Mouse (Mus musculus): Measurements from ENCODE around the gene Atad3a.
"Not testable (repeated sequence)": the region's sequence is repeated elsewhere in the genome, so short reads cannot be mapped to it uniquely, and the experiment has no call there.

The Atad3a gene

DNA sequence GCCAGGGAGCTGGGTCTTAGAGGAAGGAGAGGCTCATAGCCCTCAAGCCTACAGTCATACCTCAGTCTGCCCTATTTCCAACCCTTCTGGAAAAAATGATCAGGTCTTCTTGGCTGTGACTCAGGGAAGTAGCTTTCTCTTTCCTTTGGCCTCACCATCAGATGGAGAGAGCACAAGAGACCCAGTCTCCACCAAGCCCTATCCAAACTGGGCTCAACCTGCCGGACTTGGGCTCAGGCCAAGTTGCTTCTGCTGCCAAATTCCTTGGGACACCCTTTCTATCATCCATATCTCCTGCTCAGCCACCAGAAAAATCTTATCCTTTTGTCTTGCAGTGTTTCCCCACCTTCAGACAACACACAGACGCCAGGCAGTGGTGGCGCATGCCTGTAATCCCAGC lies 15.0 kb upstream of the Atad3a start:
- DNase-seq (ENCODE audit: inconsistent age in 2 of 2, low spot score in 1 of 2) = peak; percentile 53 to 73

DNA sequence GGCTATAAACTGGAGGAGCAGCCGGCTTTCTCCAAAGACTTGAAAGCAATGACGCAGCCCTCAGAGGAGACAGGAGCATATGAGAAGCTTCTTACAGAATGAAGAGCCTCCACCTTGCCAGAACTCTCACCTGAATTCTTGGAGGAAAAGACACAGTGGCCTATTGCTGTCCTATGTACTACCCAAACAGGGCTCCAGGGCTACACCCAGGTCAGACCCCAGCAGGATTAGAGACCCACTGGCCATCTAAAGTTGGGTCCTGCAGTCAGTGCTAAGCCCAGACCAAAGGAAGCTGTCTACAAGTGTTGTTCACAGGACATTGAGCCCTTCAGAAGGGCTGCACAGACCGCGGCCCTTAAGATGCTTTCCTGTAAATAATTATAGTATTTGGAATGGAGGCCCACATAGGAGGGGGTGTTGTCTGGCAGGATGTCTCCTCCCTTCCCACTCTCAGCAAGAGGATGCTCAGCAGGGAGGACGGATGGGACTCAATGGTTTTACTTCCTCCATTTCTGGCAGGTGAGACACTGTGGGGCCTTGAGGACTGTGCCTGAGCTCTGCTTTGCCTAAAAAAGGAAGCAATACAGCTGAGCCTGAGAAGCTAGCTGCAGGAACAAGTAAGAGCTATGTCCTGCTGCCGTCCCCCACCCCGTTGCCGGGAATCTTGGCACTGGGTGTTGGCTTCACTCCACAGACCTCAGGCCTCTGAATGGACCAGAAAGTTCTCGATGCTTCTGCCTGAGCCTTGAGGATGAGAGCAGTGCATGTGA lies 14.3 kb upstream of the Atad3a start:
- DNase-seq (ENCODE audit: inconsistent age in 2 of 2, low spot score in 1 of 2) = peak; percentile 71 to 74

DNA sequence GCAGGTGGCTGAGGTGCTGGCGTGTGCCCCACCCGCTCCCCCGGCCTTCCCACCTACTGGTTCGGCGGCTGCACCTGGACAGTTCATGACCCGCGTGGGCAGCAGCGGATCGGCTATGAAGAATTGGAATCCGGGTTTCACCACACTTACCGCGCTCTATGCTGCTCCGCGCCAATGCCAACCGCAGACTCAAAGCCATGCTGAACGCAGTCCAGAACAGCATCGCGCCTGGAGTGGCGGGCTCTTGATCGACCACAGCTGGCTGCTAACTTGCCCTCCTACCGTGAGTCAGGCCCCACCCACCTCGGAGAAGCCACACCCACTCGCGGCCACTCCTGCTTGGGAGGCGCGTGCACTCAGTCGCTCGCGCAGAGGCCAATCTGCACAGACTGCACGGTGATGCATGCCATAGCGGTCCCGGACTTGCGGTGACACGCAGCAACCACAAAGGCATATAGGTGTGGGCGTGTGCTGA lies 13.4 kb upstream of the Atad3a start, which contains the start of gene Vwa1:
TSS of gene Vwa1 (minus strand) at position 419 of the 475 bp plus-strand sequence.
- peak; percentile 91 to 96 for DNase-seq (ENCODE audit: inconsistent age in 2 of 2, low spot score in 1 of 2)

DNA sequence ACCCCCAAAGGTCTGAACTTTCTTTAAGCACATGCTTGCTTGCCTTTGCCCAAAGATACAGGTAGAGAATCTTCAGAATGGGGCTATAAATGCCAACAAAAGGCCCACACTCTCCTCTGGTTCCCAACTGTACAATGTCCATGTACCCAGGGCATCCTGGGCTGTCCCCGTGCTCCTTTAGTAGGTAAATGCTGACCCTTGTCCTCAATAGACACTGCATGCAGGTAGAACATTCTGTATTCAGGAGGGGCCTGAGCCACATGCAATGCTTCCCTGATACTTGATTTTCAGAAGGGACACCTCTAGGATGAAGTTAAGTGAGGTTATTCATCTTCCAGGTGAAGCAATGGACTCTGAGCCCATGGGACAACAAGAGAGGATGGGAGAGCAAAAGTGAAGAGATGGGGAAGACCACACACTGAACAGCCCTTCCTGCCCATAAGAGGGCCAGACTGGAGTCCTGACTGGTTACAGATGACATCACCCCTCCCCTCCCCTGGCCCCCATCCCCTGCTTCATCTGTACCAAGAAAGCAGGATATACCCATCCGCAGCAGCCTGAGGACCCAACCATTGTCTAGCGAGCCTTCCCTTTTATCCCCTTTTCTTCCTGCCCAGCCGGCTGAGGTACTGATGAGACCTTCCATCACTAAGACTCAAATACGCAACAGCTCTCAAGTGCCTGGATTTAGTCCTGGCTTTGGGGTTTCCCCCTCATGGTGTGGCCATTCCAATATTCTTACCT lies 12.6 kb upstream of the Atad3a start:
- DNase-seq (ENCODE audit: inconsistent age in 2 of 2, low spot score in 1 of 2) = no peak

DNA sequence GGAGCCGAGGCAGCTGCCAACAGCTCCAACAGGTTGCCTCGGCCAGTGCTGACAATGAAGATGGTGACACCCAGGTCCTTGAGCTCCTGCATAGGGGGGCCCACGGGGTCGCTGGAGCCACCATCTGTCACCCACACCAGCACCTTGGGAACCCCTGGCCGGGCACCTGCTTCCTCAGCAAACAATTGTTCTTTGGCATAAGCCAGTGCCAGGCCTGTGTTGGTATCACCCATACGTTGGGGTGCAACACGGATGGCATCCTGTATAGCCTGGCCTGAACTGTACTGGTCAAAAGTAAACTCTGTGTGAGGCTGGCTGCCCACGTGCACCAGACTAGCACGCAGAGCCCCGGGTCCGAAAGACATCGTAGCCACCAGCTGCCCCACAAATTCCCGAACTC lies 11.9 kb upstream of the Atad3a start:
- DNase-seq (ENCODE audit: inconsistent age in 2 of 2, low spot score in 1 of 2) = no peak

DNA sequence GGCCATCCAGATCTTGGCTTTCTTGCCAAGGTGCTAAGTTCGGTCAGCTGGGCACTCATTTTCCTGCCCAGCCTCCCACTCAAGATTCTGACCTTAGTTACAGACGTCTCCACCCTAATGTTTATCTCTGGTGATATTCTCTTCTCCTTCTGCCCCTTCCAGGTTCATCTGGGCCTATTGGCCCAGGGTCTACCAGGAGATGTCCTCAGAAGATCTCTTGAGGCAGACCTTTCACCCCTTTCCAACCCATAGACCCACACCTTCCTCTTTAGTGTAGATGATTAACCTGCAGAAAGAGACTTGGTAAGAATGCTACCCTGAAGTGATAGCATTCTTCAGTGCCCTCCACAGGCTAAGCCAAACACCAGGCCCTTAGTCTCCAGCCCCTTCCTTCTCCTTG lies 10.8 kb upstream of the Atad3a start:
- no peak for DNase-seq (ENCODE audit: inconsistent age in 2 of 2, low spot score in 1 of 2)

DNA sequence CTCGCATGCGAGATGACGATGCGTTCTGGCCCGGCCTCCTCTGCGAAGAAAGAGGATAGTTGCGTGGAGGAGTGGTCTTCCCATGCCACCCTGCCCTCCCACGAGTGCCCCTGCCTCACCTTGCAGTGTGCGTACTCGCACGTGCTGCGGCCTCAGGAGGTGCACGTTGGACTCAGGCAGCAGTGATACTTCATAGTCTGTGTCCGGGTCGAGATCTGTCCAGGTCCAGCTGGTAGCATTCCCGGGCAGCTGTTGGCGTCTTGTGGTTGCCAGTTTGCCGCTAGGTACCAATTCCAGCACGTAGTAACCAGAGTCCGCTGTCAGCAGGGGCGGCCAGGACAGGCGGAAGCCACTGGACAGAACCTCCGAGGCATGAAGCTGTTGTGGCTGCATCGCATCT lies 9.7 kb upstream of the Atad3a start:
- no peak for DNase-seq (ENCODE audit: inconsistent age in 2 of 2, low spot score in 1 of 2)

DNA sequence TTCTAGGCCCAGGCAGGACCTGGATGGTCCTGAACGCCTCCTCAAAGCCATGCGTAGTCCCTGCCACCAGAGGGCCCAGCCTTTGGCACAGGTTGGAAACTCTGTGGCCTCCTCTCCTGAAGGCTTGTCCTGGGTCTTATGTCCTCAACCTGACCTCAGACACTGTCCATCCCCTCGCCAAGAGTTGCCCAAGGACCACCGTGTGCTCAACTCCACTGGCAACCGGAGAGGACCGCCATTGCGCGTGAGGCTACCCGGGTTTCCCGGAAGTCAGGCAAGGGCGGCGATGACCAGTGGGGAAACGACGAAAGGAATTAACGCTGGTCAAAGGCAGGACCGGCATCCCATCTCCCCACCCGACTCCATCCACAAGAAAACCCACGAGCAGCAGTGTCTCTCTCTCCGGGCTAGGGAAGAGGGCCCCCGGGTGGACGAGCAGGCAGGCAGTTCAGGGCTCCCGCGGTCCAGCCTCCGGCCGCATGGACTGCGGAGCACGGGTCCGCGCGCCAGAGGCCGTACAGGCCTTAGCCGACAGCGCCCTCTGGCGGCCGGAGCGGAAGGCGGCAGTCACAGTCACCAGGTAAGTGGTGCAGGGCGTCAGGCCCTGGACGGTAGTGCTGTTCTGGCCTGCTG lies 9.1 kb upstream of the Atad3a start:
- peak; percentile 92 to 97 for DNase-seq (ENCODE audit: inconsistent age in 2 of 2, low spot score in 1 of 2)

DNA sequence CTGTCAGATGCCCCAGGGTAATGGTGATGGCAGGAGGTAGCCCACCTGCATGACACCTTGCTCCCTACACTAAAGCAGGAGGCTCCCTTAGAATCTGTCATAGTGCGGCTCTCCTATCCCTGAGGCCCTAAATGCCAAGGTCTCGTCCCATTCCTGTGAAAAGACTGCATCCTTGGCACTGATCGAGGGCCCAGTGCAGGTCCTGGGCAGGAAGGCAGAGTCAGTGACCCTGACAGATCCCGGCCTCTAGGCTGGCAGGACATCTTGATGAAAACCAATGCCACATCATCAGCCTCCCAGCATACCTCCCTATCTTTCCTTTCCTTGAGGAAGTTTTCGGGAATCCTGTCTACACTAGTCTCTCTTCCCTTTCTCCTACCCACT lies 8.6 kb upstream of the Atad3a start:
- DNase-seq (ENCODE audit: inconsistent age in 2 of 2, low spot score in 1 of 2) = peak in 1 of 2 experiments; percentile 71

DNA sequence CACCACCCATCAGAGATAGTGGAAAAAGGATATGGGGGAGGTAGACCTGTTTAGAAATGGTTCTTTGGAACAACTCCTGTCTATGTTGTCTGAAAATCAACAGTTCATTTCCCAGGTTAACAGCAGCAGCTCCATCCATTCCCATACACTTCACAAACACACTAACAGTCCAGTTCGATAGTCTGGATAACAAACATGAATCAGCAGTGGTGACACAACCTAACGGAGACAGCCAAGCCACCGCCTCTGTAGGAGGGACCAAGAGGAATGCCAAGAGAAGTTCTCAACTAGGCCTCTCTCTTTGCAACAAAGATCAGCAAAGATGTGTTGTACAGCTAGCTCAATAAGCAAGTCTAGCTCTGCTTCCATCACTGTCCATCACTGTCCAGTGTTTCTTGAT lies 1.5 kb upstream of the Atad3a start:
- DNase-seq (ENCODE audit: inconsistent age in 2 of 2, low spot score in 1 of 2) = peak; percentile 50 to 77

DNA sequence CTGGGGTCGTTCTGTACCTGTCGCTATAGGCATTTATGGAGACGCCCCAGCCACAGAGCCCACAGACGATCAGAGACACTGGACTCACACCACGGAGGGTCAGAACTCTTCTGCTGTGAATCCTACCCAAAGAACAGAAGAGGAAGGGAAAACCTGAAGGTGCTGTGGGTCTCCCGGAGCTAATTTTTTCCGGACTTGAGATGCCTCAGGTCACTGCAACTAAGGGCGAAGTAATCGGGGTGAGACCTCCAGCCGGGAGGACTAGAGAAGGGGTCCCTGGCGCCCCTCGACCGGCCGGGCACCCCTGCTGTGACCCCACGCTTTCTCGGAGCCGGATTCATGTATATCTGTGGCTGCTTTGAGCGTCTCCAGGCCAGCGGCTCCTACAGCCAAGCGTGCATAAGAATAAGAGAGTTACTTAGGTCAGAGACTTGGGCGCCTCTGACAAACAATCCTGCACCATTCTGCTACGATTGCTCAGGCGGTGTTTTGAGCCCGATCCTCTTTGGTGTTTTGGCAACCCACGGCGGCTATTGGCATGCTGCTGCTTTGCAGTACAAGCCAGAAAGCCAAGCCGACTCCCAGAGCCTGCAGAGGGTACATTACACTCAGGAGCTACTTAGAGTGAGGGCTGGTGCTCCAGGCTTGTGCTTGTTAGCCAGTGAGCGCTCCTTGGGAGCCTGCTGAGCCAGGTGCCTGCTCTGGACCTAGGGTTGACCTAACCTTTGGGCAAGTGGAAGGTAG lies 635 bp upstream of the Atad3a start:
- DNase-seq (ENCODE audit: inconsistent age in 2 of 2, low spot score in 1 of 2) = peak in 1 of 2 experiments; percentile 74

DNA sequence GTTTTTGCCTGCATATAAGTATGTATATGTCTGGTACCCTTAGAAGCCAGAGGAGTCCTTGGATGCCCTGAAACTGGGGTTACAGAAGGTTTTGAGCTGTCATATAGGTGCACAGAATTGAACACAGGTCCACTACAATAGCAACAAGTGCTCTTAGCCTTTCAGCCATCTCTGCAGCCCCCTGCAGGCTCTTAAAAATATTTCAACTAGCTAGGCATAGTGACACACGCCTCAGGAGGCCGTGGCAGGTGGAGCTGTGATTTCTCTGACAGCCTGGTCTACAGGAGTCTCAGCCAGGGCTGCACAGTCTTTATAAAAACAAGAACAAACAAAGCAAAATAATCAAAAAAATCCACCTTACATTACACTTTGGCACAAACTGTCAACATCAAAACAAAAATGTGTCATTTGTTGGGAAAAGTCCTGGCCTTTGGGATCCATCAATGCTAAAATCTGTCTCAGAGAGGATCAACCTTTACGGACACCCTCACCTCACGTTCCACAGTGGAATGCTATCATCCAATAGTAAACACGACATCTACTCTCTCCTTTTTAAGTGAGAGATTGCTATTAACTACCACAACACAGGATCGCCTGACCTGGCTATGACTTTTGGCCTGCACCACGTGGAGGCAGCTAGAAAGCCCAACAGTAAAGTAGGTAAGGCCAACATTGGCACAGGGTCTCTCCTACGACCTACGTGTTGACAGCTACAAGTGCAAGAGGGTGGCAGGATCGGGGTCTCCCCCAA lies 856 bp downstream of the Atad3a start:
- DNase-seq (ENCODE audit: inconsistent age in 2 of 2, low spot score in 1 of 2) = peak in 1 of 2 experiments; percentile 65

DNA sequence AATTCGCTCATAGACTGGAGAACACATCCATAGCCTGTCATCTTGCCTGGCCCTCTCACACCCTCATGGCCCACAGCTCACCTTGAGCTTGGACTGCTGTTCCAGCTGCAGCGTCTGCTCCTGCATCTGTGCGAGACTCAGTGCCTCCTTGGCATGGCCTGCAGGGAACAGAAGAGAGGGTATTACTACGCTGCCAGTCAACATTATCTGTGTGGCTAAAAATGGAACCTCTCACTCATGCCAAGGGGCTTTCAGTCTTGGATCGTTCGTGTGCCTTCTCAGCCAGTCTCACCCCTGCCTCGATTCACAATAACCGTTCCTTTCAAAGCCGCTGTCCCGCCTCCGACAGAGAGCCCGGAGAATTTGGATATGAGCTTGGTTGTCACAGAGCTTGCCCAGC lies 3.9 kb downstream of the Atad3a start:
- peak in 1 of 2 experiments; percentile 16 for DNase-seq (ENCODE audit: inconsistent age in 2 of 2, low spot score in 1 of 2)

DNA sequence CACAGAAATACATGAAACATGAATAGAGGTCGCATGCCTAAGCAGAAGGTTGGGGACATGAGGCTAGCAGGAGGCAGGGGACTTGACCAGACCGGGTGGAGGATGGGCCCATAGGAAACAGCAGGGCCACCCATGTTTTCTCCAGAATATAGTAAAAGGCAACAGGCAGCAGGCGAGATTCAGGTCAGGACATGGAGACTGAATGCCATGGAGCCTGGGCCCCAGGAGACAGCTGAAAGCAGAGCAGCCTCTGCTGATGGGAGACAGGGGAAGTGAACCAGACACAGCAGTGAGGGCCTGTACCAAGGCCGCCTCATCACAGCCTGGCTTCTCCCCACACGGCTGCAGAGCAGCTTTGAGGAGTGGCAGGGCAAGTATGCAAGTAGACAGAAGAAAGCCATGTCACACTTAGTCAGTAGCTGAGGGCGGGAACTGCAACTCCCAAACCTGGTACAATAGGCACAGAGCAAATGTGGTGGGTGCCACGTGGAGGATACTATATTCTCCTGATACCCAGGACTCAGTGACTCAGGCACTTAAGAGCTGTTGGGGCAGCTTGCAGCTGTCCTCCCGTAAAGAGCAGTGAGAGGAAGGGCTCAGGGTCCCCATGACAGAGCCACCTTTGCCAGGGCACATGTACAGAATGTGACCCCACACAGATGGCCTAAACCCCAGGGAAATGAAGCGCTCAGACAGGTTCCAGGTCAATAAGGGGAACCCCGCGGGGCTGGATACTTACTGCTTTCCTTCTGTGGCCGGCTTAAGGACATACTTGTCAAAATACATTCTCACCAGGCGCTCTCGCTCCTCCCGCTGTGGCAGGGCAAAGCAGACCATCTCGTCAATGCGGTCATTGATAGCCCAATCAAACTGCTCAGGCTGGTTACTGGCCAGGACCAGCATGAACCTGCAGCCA lies 14.1 kb downstream of the Atad3a start:
- DNase-seq (ENCODE audit: inconsistent age in 2 of 2, low spot score in 1 of 2) = peak in 1 of 2 experiments; percentile 23

DNA sequence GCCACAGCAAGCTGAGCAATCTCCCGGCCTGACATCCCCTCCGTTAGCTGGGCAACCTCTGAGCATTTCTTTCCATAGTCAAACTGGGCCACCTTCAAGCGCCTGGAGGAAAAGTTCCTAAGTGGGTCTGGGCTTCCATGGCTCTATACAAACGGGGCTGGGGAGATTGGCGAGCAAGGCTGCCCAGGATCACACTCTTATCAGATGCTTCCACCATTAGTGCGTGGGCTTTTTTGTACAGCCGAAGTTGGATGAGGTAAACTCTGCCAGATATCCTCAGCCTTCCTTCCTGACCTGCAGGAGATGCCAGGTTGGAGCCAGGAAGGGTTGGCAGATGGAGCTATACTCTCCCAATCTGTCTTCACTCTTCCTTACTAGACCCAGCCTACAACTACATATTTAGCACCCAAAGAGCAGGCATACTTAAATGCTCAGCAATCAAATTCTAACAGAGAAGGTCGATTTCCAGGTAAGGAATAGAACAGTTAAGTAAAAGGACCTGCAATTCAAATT lies 14.8 kb downstream of the Atad3a start:
- no peak for DNase-seq (ENCODE audit: inconsistent age in 2 of 2, low spot score in 1 of 2)

DNA sequence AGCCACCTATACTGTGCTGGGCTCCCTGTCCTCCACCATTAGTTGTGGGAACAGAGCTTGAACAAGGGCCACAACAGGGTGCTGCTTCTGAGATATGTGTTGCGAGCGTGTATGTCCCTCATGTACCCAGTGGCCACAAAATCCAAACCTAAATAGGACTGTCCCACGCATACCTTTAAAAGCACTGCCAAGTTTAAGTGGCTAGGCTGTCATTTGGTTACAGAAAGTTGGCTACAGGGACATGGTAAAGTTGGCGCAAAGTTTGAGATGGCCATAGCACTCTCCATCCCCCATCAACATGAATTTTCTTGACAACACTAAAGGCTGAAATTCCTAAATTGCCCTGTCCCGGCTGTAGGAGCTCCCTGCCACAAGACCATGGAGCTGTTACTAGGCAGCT lies 15.8 kb downstream of the Atad3a start:
- no peak for DNase-seq (ENCODE audit: inconsistent age in 2 of 2, low spot score in 1 of 2)

DNA sequence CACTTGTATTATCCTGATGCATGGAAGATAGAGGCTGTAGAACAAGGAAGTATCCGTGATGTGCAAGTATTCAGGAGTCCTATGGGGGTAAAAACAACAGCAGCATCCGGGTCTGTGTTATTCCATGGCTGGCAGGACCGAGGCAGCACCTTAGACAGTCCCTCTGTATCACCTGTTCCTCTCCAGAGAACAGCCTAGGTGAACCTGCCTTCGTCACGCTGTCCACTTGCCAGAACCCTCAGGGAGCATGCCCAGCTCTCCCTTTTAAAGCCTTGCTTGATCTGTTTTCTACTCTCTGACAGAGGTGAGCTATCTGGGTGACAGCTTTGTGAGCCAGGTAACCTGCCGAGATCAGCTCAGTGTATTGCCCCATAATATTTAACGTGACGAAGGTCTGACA lies 16.4 kb downstream of the Atad3a start:
- no peak for DNase-seq (ENCODE audit: inconsistent age in 2 of 2, low spot score in 1 of 2)

DNA sequence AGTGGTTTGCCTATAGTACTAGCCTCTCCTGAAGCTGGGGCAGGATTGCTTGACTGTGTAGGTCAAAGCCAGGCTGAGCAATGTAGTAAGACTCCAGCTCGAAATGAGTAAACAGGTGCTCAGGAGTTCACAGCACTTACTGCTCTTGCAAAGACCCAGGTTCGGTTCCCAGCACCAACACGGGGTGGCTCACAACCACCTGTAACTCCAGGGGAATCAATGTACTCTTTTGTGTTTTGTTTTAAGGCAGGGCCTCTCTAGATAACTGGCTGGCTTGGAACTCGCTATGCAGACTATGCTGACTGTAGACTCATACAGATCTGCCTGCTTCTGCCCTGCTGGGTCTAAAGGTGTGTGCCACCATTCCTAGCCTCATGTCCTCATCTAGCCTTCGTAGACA lies 18.2 kb downstream of the Atad3a start:
- DNase-seq (ENCODE audit: inconsistent age in 2 of 2, low spot score in 1 of 2) = no peak

DNA sequence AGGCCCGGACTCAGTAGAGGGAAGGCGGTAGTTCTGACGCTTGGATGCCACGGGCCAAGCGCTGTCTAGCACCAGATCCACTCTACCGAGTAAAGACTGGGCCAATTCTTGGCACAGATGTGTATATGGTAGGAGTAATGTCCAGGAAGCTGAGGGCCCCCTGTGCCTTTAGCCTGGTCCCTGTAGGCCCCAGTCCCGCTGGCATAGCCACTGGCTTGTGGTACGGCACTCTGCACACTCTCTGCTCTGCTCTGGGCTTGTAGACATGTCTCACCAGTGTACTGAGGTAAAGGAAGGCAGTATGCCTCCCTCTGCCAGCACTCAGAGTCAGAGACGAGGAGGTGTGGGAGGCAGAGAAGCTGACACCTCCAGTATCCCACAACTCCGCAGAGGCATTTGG lies 20.2 kb downstream of the Atad3a start:
- DNase-seq (ENCODE audit: inconsistent age in 2 of 2, low spot score in 1 of 2) = not testable (repeated sequence)
